Mouse (Mus musculus): ENCODE data around the gene Tnk1.

DNA sequence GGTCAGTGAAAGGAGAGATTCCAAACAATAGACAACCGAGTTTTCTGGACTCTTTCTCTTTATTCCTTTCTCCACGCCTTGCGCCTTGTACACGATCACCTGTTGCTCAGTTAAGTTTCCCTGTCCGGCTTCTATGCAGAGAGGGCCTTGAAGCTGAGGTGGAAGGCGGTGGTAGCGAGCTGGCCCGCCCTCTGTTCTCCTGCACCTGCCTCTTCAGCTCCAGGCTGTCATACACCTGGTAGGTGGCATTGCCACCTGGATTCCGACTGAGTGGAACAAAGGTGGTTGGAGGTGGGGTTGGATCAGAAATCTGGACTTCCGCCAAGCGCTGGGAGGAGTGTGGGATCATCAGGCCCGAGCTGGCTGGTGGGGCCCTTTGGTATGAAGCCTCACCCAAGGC lies 42.0 kb downstream of the Tnk1 start:
- TF ChIP-seq TAL1 (IDR thresholded peaks at IDR 0.05; ENCODE audit: low read length) (no peak), GATA1 (IDR thresholded peaks at IDR 0.05; ENCODE audit: low read length) (no peak)

All from erythroblast, embryonic 14.5 days (primary cell).